Comparison of ENCODE assay signal across 20 mouse cellular contexts in genomic region chr19:59889383-59889782, GRCm38 (mm10).
"Had no signal": no experiment of that assay in that cellular context is flagged by ENCODE, and none has a peak within 500 bp of the region (broad histone marks: within the 10 kb centered on the region; RNA-seq: fewer than 3 reads in every experiment).

No protein-coding gene starts in this region.

- H3K4me3 ChIP-seq: lung, embryonic 15.5 days; megakaryocyte, embryonic 14.5 days; midbrain, embryonic 13.5 days; midbrain, embryonic 15.5 days; neural tube, embryonic 13.5 days; neural tube, embryonic 15.5 days had no signal

- H3K4me1 ChIP-seq: lung, embryonic 15.5 days; megakaryocyte, embryonic 14.5 days; midbrain, embryonic 15.5 days; neural tube, embryonic 13.5 days; neural tube, embryonic 15.5 days had no signal

- H3K36me3 ChIP-seq: lung, embryonic 15.5 days; midbrain, embryonic 15.5 days; neural tube, embryonic 15.5 days had no signal

- H3K27ac ChIP-seq: lung, embryonic 15.5 days; macrophage; midbrain, embryonic 13.5 days; midbrain, embryonic 15.5 days; neural tube, embryonic 13.5 days; neural tube, embryonic 15.5 days had no signal

- ATAC-seq: lung, postnatal 0 days; midbrain, embryonic 13.5 days; midbrain, embryonic 15.5 days had no signal

- H3K9ac ChIP-seq: lung, embryonic 15.5 days; midbrain, embryonic 13.5 days; midbrain, embryonic 15.5 days; neural tube, embryonic 13.5 days; neural tube, embryonic 15.5 days had no signal

- H3K9me3 ChIP-seq: lung, embryonic 15.5 days; megakaryocyte, embryonic 14.5 days; midbrain, embryonic 13.5 days; midbrain, embryonic 15.5 days; neural tube, embryonic 13.5 days; neural tube, embryonic 15.5 days had no signal

- H3K27me3 ChIP-seq: lung, embryonic 15.5 days; megakaryocyte, embryonic 14.5 days; midbrain, embryonic 13.5 days; midbrain, embryonic 15.5 days; neural tube, embryonic 13.5 days; neural tube, embryonic 15.5 days had no signal

- H3K4me2 ChIP-seq: lung, embryonic 15.5 days; midbrain, embryonic 11.5 days; midbrain, embryonic 13.5 days; midbrain, embryonic 15.5 days; neural tube, embryonic 13.5 days; neural tube, embryonic 15.5 days had no signal

- DNase-seq: lung, adult 2 months; lung, postnatal 14 days; lung, postnatal 36 days; retina, postnatal 1 day; right cerebral cortex, adult 18-20 months; right cerebral cortex, postnatal 25 days; right cerebral cortex, postnatal 4 days; spleen, adult 18-20 months; thymus, adult 2 months; thymus, postnatal 25 days; thymus, postnatal 4 days had no signal
